Mouse (Mus musculus) forebrain, embryonic 10.5 days (tissue): ENCODE results near the gene Mfsd11. TPM values are rescaled to one million over a fixed set of nuclear protein-coding genes. Genes with fewer than 3 reads are reported as not detected.
"Not testable (repeated sequence)": the region's sequence is repeated elsewhere in the genome, so short reads cannot be mapped to it uniquely, and the experiment has no call there.

Experiments
- DNase-seq: peaks from one replicate; pipeline ENCODE4 v3.0.0-alpha.2; 2017; ENCODE audit warnings: low spot score; ENCODE audit errors: extremely low spot score
- H3K27ac ChIP-seq: fragments of 300-500 bp; sonication (generic); 2 replicates; pipeline ENCODE4 v1.5.1; 2016; ENCODE audit warnings: mild to moderate bottlenecking
- H3K27me3 ChIP-seq: fragments of 300-500 bp; sonication (generic); 2 replicates; pipeline ENCODE4 v1.6.1; 2016; ENCODE audit warnings: mild to moderate bottlenecking; ENCODE audit not compliant: poor library complexity, severe bottlenecking
- H3K36me3 ChIP-seq: fragments of 300-500 bp; sonication (generic); replicated peaks from 2 replicates; pipeline ENCODE4 v1.6.1; 2016; ENCODE audit warnings: mild to moderate bottlenecking, moderate library complexity
- H3K4me1 ChIP-seq: fragments of 300-500 bp; sonication (generic); 2 replicates; pipeline ENCODE4 v1.6.1; 2016
- H3K4me3 ChIP-seq: fragments of 300-500 bp; sonication (generic); 2 replicates; pipeline ENCODE4 v1.5.1; 2016; ENCODE audit warnings: mild to moderate bottlenecking, moderate library complexity
- H3K9me3 ChIP-seq: fragments of 300-500 bp; sonication (generic); 2 replicates; pipeline ENCODE4 v1.6.1; 2016; ENCODE audit warnings: mild to moderate bottlenecking, moderate library complexity
- WGBS: fragments of 180-500 bp; shearing (Covaris S2); methylation state at CpG from one replicate; pipeline ENCODE4 v1.1.7; 2016; 5-methylcytosine and 5-hydroxymethylcytosine counted together
- polyA plus RNA-seq: library from polyadenylated mRNA; unstranded; fragments of >200 nt; fragmentation: Nextera tagmentation; extraction: Ambion mirVana; gene quantifications from 2 replicates; pipeline ENCODE4 v1.2.1, GENCODE M21; 2016

Gene Mfsd11
- polyA plus RNA-seq, 1 experiment from 2014 or later = 18.9 TPM

GRCm38 (mm10) chr11:116823255-116823654, 29.0 kb upstream of the Mfsd11 start:
- Histone ChIP-seq H3K4me3 (no peak overlapping the region), H3K4me1 (peaks cover 70% of the 10 kb centered on the region), H3K27me3 (peaks cover 9% of the 10 kb centered on the region; the same call in 1 of the 2 replicates), H3K36me3 (no peaks in the 10 kb centered on the region), H3K27ac (no peak overlapping the region), H3K9me3 (no peaks in the 10 kb centered on the region)
- WGBS = 98% methylated on average over 2 of the region's 2 CpGs
- DNase-seq = no peak

- not testable (repeated sequence) for DNase-seq, H3K9me3 ChIP-seq, H3K4me3 ChIP-seq, H3K27ac ChIP-seq, H3K27me3 ChIP-seq, H3K36me3 ChIP-seq
- H3K4me1 ChIP-seq = peaks cover 76% of the 10 kb centered on the region
- 95% methylated on average over 10 of the region's 10 CpGs for WGBS
Observed at GRCm38 (mm10) chr11:116823885-116824284, 28.4 kb upstream of the Mfsd11 start.

- no peak for DNase-seq
- Histone ChIP-seq H3K4me3 (peak overlapping the region; percentile 16), H3K36me3 (peaks cover 3% of the 10 kb centered on the region; the same call in 1 of the 2 replicates), H3K27me3 (peaks cover 9% of the 10 kb centered on the region; the same call in 1 of the 2 replicates), H3K9me3 (no peaks in the 10 kb centered on the region), H3K4me1 (peaks cover 73% of the 10 kb centered on the region), H3K27ac (peak overlapping the region; percentile 92)
- 72% methylated on average over 5 of the region's 5 CpGs for WGBS
Observed at GRCm38 (mm10) chr11:116825230-116825629, 27.0 kb upstream of the Mfsd11 start.

GRCm38 (mm10) chr11:116826550-116827504, 25.4 kb upstream of the Mfsd11 start:
- no peak for DNase-seq
- Histone ChIP-seq H3K9me3 (no peaks in the 10 kb centered on the region), H3K36me3 (peaks cover 16% of the 10 kb centered on the region), H3K4me1 (peaks cover 57% of the 10 kb centered on the region), H3K27me3 (peaks cover 9% of the 10 kb centered on the region; the same call in 1 of the 2 replicates), H3K27ac (peak overlapping the region; percentile 92), H3K4me3 (peak overlapping the region; percentile 85)
- 10% methylated on average over 17 of the region's 17 CpGs for WGBS

GRCm38 (mm10) chr11:116827534-116828165, 24.6 kb upstream of the Mfsd11 start, which contains the start of gene Mxra7:
Gene Mxra7 (minus strand): TSS chr11:116828046.
- WGBS = under 1% methylated on average over 71 of the region's 71 CpGs
- peaks cover 54% of the 10 kb centered on the region for H3K4me1 ChIP-seq

GRCm38 (mm10) chr11:116832172-116832685, 20.0 kb upstream of the Mfsd11 start:
- H3K9me3 ChIP-seq = no peaks in the 10 kb centered on the region
- no peak overlapping the region for H3K4me3 ChIP-seq
- peaks cover 38% of the 10 kb centered on the region for H3K4me1 ChIP-seq
- H3K27ac ChIP-seq = 0 out of 2 replicates have a peak overlapping the region, but pooled peaks have one; percentile 17
- DNase-seq = no peak
- 0 out of 2 replicates have a peak, but pooled peaks cover 4% of the 10 kb centered on the region for H3K27me3 ChIP-seq
- peaks cover 65% of the 10 kb centered on the region for H3K36me3 ChIP-seq
- WGBS = 42% methylated on average over 4 of the region's 4 CpGs

More at GRCm38 (mm10) chr11:116827534-116828165, 24.6 kb upstream of the Mfsd11 start, which contains the start of gene Mxra7:
- Histone ChIP-seq H3K27me3 (peaks cover 9% of the 10 kb centered on the region; the same call in 1 of the 2 replicates), H3K9me3 (no peaks in the 10 kb centered on the region), H3K27ac (peak within 1 kb of the TSS; percentile 92), H3K36me3 (peaks cover 19% of the 10 kb centered on the region), H3K4me3 (peak within 1 kb of the TSS; percentile 85)
- DNase-seq = peak; percentile 77

- no peaks in the 10 kb centered on the region for H3K9me3 ChIP-seq
- 96% methylated on average over 1 of the region's 1 CpGs for WGBS
- peaks cover 28% of the 10 kb centered on the region for H3K4me1 ChIP-seq
- H3K36me3 ChIP-seq = peaks cover 89% of the 10 kb centered on the region
- no peak for DNase-seq
- H3K27me3 ChIP-seq = no peaks in the 10 kb centered on the region
- H3K27ac ChIP-seq = no peak overlapping the region
- H3K4me3 ChIP-seq = no peak overlapping the region
Observed at GRCm38 (mm10) chr11:116834954-116835353, 17.3 kb upstream of the Mfsd11 start.

GRCm38 (mm10) chr11:116836283-116836682, 16.0 kb upstream of the Mfsd11 start:
- 89% methylated on average over 4 of the region's 4 CpGs for WGBS
- peaks cover 95% of the 10 kb centered on the region for H3K36me3 ChIP-seq
- no peak overlapping the region for H3K27ac ChIP-seq
- DNase-seq = no peak
- no peaks in the 10 kb centered on the region for H3K9me3 ChIP-seq
- peaks cover 41% of the 10 kb centered on the region for H3K4me1 ChIP-seq
- H3K4me3 ChIP-seq = no peak overlapping the region
- no peaks in the 10 kb centered on the region for H3K27me3 ChIP-seq

- H3K36me3 ChIP-seq = peaks cover 92% of the 10 kb centered on the region
Observed at GRCm38 (mm10) chr11:116837441-116837840, 14.8 kb upstream of the Mfsd11 start.

GRCm38 (mm10) chr11:116838936-116839335, 13.3 kb upstream of the Mfsd11 start:
- Histone ChIP-seq H3K27ac (no peak overlapping the region), H3K9me3 (no peaks in the 10 kb centered on the region), H3K36me3 (peaks cover 77% of the 10 kb centered on the region), H3K4me3 (no peak overlapping the region), H3K4me1 (peaks cover 44% of the 10 kb centered on the region), H3K27me3 (no peaks in the 10 kb centered on the region)
- 92% methylated on average over 14 of the region's 14 CpGs for WGBS
- DNase-seq = no peak

More at GRCm38 (mm10) chr11:116837441-116837840, 14.8 kb upstream of the Mfsd11 start:
- no peak for DNase-seq
- H3K4me1 ChIP-seq = peaks cover 50% of the 10 kb centered on the region
- no peaks in the 10 kb centered on the region for H3K27me3 ChIP-seq
- 95% methylated on average over 10 of the region's 10 CpGs for WGBS
- H3K9me3 ChIP-seq = no peaks in the 10 kb centered on the region
- H3K4me3 ChIP-seq = 0 out of 2 replicates have a peak overlapping the region, but pooled peaks have one; percentile 6
- H3K27ac ChIP-seq = no peak overlapping the region

- H3K27me3 ChIP-seq = no peaks in the 10 kb centered on the region
- H3K4me1 ChIP-seq = peaks cover 51% of the 10 kb centered on the region
- 86% methylated on average over 7 of the region's 7 CpGs for WGBS
- no peak for DNase-seq
- H3K36me3 ChIP-seq = peaks cover 70% of the 10 kb centered on the region
- no peak overlapping the region for H3K27ac ChIP-seq
- peak overlapping the region; percentile 28; the same call in 1 of the 2 replicates for H3K4me3 ChIP-seq
- H3K9me3 ChIP-seq = no peaks in the 10 kb centered on the region
Observed at GRCm38 (mm10) chr11:116839601-116840000, 12.6 kb upstream of the Mfsd11 start.

- no peak for DNase-seq
- Histone ChIP-seq H3K36me3 (peaks cover 59% of the 10 kb centered on the region), H3K4me3 (peak overlapping the region; percentile 89), H3K27me3 (no peaks in the 10 kb centered on the region), H3K9me3 (no peaks in the 10 kb centered on the region), H3K4me1 (peaks cover 61% of the 10 kb centered on the region), H3K27ac (no peak overlapping the region)
- 83% methylated on average over 4 of the region's 4 CpGs for WGBS
Observed at GRCm38 (mm10) chr11:116840748-116841147, 11.5 kb upstream of the Mfsd11 start.
